In genomic region chr5:51583632-51584031, GRCm38 (mm10) we compare ENCODE assay signal across 20 mouse cellular contexts. TPM values are rescaled to one million over a fixed set of nuclear protein-coding genes. Genes with fewer than 3 reads are reported as not detected.
DNase-seq lines count a peak whose midpoint lies in the region; ATAC-seq and TF ChIP-seq lines count a peak whose summit lies in the region.
"Had no signal": no experiment of that assay in that cellular context is flagged by ENCODE, and none has a peak within 500 bp of the region (broad histone marks: within the 10 kb centered on the region; RNA-seq: fewer than 3 reads in every experiment).

No protein-coding gene starts in this region.

- H3K4me2 ChIP-seq in intestine, embryonic 15.5 days (replicated peaks): no peak overlapping the region
- H3K4me2 ChIP-seq in intestine, postnatal 0 days (replicated peaks; ENCODE audit: low read depth): no peak overlapping the region
- H3K4me2 ChIP-seq: embryonic facial prominence, embryonic 13.5 days; heart, embryonic 15.5 days; hindbrain, embryonic 12.5 days; limb, embryonic 15.5 days; liver, embryonic 15.5 days; midbrain, embryonic 13.5 days had no signal

- no peaks in the 10 kb centered on the region for H3K36me3 ChIP-seq in intestine, embryonic 15.5 days
- no peaks in the 10 kb centered on the region for H3K36me3 ChIP-seq in intestine, postnatal 0 days (ENCODE audit: control insufficient read depth, insufficient read depth)
- H3K36me3 ChIP-seq: embryonic facial prominence, embryonic 13.5 days; heart, embryonic 15.5 days; hindbrain, embryonic 12.5 days; limb, embryonic 15.5 days; liver, embryonic 15.5 days; midbrain, embryonic 13.5 days had no signal

- H3K27me3 ChIP-seq in intestine, embryonic 15.5 days (replicated peaks): no peaks in the 10 kb centered on the region
- no peaks in the 10 kb centered on the region for H3K27me3 ChIP-seq in intestine, postnatal 0 days (replicated peaks; ENCODE audit: control insufficient read depth, insufficient read depth, low read length)
- H3K27me3 ChIP-seq: embryonic facial prominence, embryonic 13.5 days; heart, embryonic 15.5 days; hindbrain, embryonic 12.5 days; limb, embryonic 15.5 days; liver, embryonic 15.5 days; midbrain, embryonic 13.5 days had no signal

- 83% methylated on average over 3 of the region's 3 CpGs for WGBS in intestine, embryonic 15.5 days
- 80% methylated on average over 3 of the region's 3 CpGs for WGBS in intestine, postnatal 0 days

- H3K27ac ChIP-seq in intestine, embryonic 15.5 days: no peak overlapping the region
- no peak overlapping the region for H3K27ac ChIP-seq in intestine, postnatal 0 days (ENCODE audit: low read depth, low read length)
- H3K27ac ChIP-seq: embryonic facial prominence, embryonic 13.5 days; heart, adult 2 months; heart, embryonic 15.5 days; hindbrain, embryonic 12.5 days; limb, embryonic 15.5 days; liver, embryonic 15.5 days; midbrain, embryonic 13.5 days had no signal

- H3K4me3 ChIP-seq in intestine, embryonic 15.5 days (replicated peaks): no peak overlapping the region
- H3K4me3 ChIP-seq in intestine, postnatal 0 days (ENCODE audit: low read depth, low read length): no peak overlapping the region
- H3K4me3 ChIP-seq: embryonic facial prominence, embryonic 13.5 days; heart, adult 2 months; heart, embryonic 15.5 days; hindbrain, embryonic 12.5 days; limb, embryonic 15.5 days; liver, embryonic 15.5 days; midbrain, embryonic 13.5 days had no signal

- ATAC-seq in intestine, embryonic 15.5 days: peak; percentile 35; the same call in 1 of the 2 replicates
- no peak for ATAC-seq in intestine, postnatal 0 days
- ATAC-seq in cerebellum, adult (ENCODE audit: insufficient number of reproducible peaks, low FRiP score, low TSS enrichment): no peak
- ATAC-seq: forebrain, postnatal 0 days; lung, postnatal 0 days; midbrain, embryonic 13.5 days had no signal

- TF ChIP-seq CTCF in intestine, postnatal 0 days (IDR thresholded peaks at IDR 0.05; ENCODE audit: low read depth): no peak

- peak; percentile 40 for DNase-seq in fat pad, adult 2 months (ENCODE audit: extremely low read depth, low read depth, low spot score)
- peak; percentile 75 for DNase-seq in kidney, adult 9 months
- peak; percentile 27 to 35 for DNase-seq in right cerebral cortex, postnatal 10 days (ENCODE audit: low spot score in 2 of 2)
- no peak for DNase-seq in cerebellum, postnatal 25 days
- DNase-seq: forebrain, postnatal 0 days; gastrocnemius, postnatal 10 days; heart, adult 2 months; spleen, adult 18-20 months; thymus, adult 18-20 months; thymus, postnatal 4 days had no signal

- no peaks in the 10 kb centered on the region for H3K9me3 ChIP-seq in intestine, embryonic 15.5 days
- no peaks in the 10 kb centered on the region for H3K9me3 ChIP-seq in intestine, postnatal 0 days (ENCODE audit: control insufficient read depth)
- H3K9me3 ChIP-seq: embryonic facial prominence, embryonic 13.5 days; heart, embryonic 15.5 days; hindbrain, embryonic 12.5 days; limb, embryonic 15.5 days; liver, embryonic 15.5 days; midbrain, embryonic 13.5 days had no signal

- H3K9ac ChIP-seq in intestine, embryonic 15.5 days: no peak overlapping the region
- H3K9ac ChIP-seq in intestine, postnatal 0 days (ENCODE audit: low read depth, low read length): no peak overlapping the region
- H3K9ac ChIP-seq: embryonic facial prominence, embryonic 13.5 days; forebrain, postnatal 0 days; heart, embryonic 15.5 days; hindbrain, embryonic 12.5 days; limb, embryonic 15.5 days; liver, embryonic 15.5 days; midbrain, embryonic 13.5 days had no signal

- H3K4me1 ChIP-seq in intestine, embryonic 15.5 days (replicated peaks): peaks cover 8% of the 10 kb centered on the region; the same call in 1 of the 2 replicates
- H3K4me1 ChIP-seq in intestine, postnatal 0 days (replicated peaks; ENCODE audit: control insufficient read depth, insufficient read depth, low read length): peaks cover 3% of the 10 kb centered on the region; the same call in 1 of the 2 replicates
- H3K4me1 ChIP-seq: embryonic facial prominence, embryonic 13.5 days; hindbrain, embryonic 12.5 days; liver, embryonic 15.5 days; midbrain, embryonic 13.5 days had no signal

RNA-seq across cellular contexts. Expression of gene Ppargc1a, which starts 16.1 kb away (rescaled TPM):
- polyA plus RNA-seq in intestine, embryonic 15.5 days (2015; fragmentation: Nextera tagmentation; extraction: Ambion mirVana): 6.9 and 7.1 TPM in 2 replicates
- polyA plus RNA-seq in intestine, postnatal 0 days (2015; fragmentation: Nextera tagmentation; extraction: Ambion mirVana): 8.1 and 8.3 TPM in 2 replicates

Comparison
In these comparisons a context has a peak if more than half of its experiments do, and no peak if none do; other contexts are left out.
1. DNase-seq: peak in fat pad, adult 2 months (single experiment), kidney, adult 9 months (single experiment) and right cerebral cortex, postnatal 10 days (2 of 2); none in cerebellum, postnatal 25 days (0 of 2).